Mouse (Mus musculus): ENCODE measurements at regions not wholly inside any gene's neighbourhood (a gene's known extent, or its start where the extent isn't known, plus 50 kb on each side); places are given as distances from the start of the nearest gene placed in this dataset.

DNA sequence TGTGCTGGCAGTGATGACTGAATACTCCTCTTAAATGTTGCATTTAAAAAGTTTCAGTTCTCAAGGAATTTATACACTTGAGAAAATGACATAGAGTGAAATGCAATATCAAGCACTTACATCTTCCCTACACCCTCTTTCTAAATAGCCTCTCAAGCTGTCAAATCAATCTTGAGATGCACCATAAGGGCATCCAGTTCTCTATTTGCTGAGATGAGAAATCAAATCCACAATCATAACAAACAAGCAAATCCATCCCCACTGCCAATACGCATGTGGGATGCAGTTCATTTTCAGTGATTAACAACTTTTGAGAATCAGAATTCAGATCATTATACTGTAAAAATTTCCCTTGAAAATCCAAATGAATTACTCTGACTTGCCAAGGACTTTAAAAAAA lies 62.6 kb upstream of the Ift57 start:
- TF ChIP-seq CTCF (conservative IDR thresholded peaks at IDR 0.05; ENCODE audit: low read length) (no peak), POU5F1 (IDR thresholded peaks at IDR 0.05; ENCODE audit: borderline replicate concordance, low read length) (no peak)

Data from E14TG2a.4 (cell line).